Mouse (Mus musculus) heart, embryonic 12.5 days (tissue): ENCODE data around the gene Arpc4. TPM values are rescaled to one million over a fixed set of nuclear protein-coding genes. Genes with fewer than 3 reads are reported as not detected.

Experiments
- ATAC-seq: fragments of 200-750 bp; cut with Nextera tagmentation; 2 replicates; pipeline ENCODE4 v1.8.0; 2017; ENCODE audit warnings: moderate TSS enrichment, moderate library complexity; ENCODE audit not compliant: insufficient number of reproducible peaks, low FRiP score
- H3K27ac ChIP-seq: fragments of 300-500 bp; sonication (generic); 2 replicates; pipeline ENCODE4 v1.5.1; 2016; ENCODE audit warnings: mild to moderate bottlenecking, moderate library complexity; ENCODE audit not compliant: poor library complexity, severe bottlenecking
- H3K27me3 ChIP-seq: fragments of 300-500 bp; sonication (generic); replicated peaks from 2 replicates; pipeline ENCODE4 v1.6.1; 2016; ENCODE audit warnings: mild to moderate bottlenecking, moderate library complexity
- H3K36me3 ChIP-seq: fragments of 300-500 bp; sonication (generic); 2 replicates; pipeline ENCODE4 v1.6.1; 2016; ENCODE audit warnings: mild to moderate bottlenecking, moderate library complexity
- H3K4me1 ChIP-seq: fragments of 300-500 bp; sonication (generic); replicated peaks from 2 replicates; pipeline ENCODE4 v1.6.1; 2016; ENCODE audit warnings: mild to moderate bottlenecking
- H3K4me2 ChIP-seq: fragments of 300-500 bp; sonication (generic); 2 replicates; pipeline ENCODE4 v1.6.1; 2016; ENCODE audit warnings: mild to moderate bottlenecking, moderate library complexity
- H3K4me3 ChIP-seq: fragments of 300-500 bp; sonication (generic); 2 replicates; pipeline ENCODE4 v1.5.1; 2016; ENCODE audit warnings: mild to moderate bottlenecking
- H3K9ac ChIP-seq: fragments of 300-500 bp; sonication (generic); 2 replicates; pipeline ENCODE4 v1.6.1; 2016; ENCODE audit warnings: mild to moderate bottlenecking, moderate library complexity
- H3K9me3 ChIP-seq: fragments of 300-500 bp; sonication (generic); replicated peaks from 2 replicates; pipeline ENCODE4 v1.6.1; 2016; ENCODE audit warnings: mild to moderate bottlenecking, moderate library complexity
- WGBS: fragments of 180-500 bp; shearing (Covaris S2); methylation state at CpG from one replicate; pipeline ENCODE4 v1.1.7; 2016; 5-methylcytosine and 5-hydroxymethylcytosine counted together
- polyA plus RNA-seq: library from polyadenylated mRNA; unstranded; fragments of >200 nt; fragmentation: Nextera tagmentation; extraction: Ambion mirVana; gene quantifications from 2 replicates; pipeline ENCODE4 v1.2.1, GENCODE M21; 2016

Gene Arpc4
- polyA plus RNA-seq, 1 experiment from 2014 or later, result 274 TPM

DNA sequence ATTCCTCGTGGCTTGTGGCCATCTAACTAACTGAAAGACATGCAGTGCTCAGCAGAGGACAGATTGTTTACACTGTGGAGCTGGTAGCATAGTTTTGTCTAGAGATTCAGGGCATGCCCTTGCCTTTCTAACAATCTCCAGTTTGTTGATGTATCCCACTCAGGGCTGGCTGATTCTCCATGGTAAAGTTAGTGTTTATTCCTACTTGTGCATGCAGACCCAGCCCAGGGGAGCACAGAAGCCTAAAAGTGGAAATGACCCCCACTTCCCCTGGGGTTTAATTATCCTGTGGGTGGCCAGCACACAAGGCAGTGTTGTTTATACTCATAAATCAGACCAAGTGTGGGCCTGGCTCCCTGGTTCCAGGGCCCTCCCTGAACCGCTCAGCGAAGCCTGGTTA is 8.1 kb downstream of the Arpc4 start:
- no peaks in the 10 kb centered on the region for H3K27me3 ChIP-seq
- no peak for ATAC-seq
- H3K4me1 ChIP-seq, result 0 out of 2 replicates have a peak, but pooled peaks cover 2% of the 10 kb centered on the region
- WGBS, result 85% methylated on average over 3 of the region's 3 CpGs
- H3K4me2 ChIP-seq, result no peak overlapping the region
- H3K36me3 ChIP-seq, result peaks cover 95% of the 10 kb centered on the region
- no peak overlapping the region for H3K9ac ChIP-seq
- no peaks in the 10 kb centered on the region for H3K9me3 ChIP-seq
- H3K4me3 ChIP-seq, result no peak overlapping the region
- H3K27ac ChIP-seq, result no peak overlapping the region

- 77% methylated on average over 8 of the region's 8 CpGs for WGBS
- Histone ChIP-seq H3K4me1 (peaks cover 21% of the 10 kb centered on the region), H3K4me2 (no peak within 1 kb of the TSS), H3K4me3 (no peak within 1 kb of the TSS), H3K36me3 (peaks cover 69% of the 10 kb centered on the region), H3K27me3 (no peaks in the 10 kb centered on the region), H3K9me3 (no peaks in the 10 kb centered on the region), H3K9ac (no peak within 1 kb of the TSS), H3K27ac (no peak within 1 kb of the TSS)
- no peak for ATAC-seq
These were observed 11.0 kb downstream of the Arpc4 start, which contains the start of gene Ttll3 for GRCm38 (mm10) chr6:113388960-113389359. Gene Ttll3 (plus strand): TSS chr6:113389260.

DNA sequence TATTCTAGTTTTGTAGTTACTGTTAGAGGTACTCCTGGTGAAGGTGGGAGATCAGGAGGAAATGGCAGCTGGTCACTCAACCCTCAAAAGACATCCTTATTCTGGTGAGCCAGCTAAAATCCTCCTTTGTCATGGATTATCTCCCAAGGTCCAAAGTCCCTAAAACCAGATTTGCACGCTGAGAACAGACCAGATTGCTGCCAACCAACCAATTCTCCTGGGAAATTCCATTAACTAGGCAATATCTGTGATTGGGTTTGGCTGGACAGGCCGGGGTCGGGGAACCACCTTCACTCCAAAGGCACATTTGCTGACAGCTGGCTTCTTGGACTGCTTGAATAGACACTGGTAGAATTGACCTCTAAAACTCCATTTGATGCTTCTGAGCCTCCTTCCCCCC is 12.8 kb downstream of the Arpc4 start:
- no peak overlapping the region for H3K9ac ChIP-seq
- H3K27me3 ChIP-seq, result no peaks in the 10 kb centered on the region
- H3K9me3 ChIP-seq, result no peaks in the 10 kb centered on the region
- 93% methylated on average over 3 of the region's 3 CpGs for WGBS
- no peak for ATAC-seq
- peaks cover 19% of the 10 kb centered on the region for H3K4me1 ChIP-seq
- H3K4me3 ChIP-seq, result no peak overlapping the region
- H3K4me2 ChIP-seq, result no peak overlapping the region
- peaks cover 60% of the 10 kb centered on the region for H3K36me3 ChIP-seq
- H3K27ac ChIP-seq, result no peak overlapping the region

DNA sequence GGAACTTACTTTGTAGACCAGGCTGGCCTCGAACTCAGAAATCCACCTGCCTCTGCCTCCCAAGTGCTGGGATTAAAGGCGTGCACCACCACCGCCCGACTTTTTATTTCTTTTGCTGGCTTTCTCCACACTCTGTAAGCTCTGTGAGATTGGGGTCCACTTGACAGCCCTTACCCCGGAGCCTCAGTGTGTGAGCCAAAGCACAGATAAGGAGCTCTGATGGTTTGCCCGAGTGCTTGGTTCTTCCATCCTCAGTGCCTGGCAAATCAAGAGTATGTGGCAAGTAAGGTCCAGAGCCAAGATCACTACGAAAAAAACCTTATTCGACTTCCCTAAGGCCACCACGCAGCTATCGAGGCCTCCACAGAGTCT is 14.1 kb downstream of the Arpc4 start:
- 16% methylated on average over 10 of the region's 10 CpGs for WGBS
- peaks cover 19% of the 10 kb centered on the region for H3K4me1 ChIP-seq
- H3K27me3 ChIP-seq, result no peaks in the 10 kb centered on the region
- peak overlapping the region; percentile 54 for H3K4me3 ChIP-seq
- H3K27ac ChIP-seq, result 0 out of 2 replicates have a peak overlapping the region, but pooled peaks have one; percentile 43
- H3K4me2 ChIP-seq, result peak overlapping the region; percentile 89
- H3K36me3 ChIP-seq, result peaks cover 49% of the 10 kb centered on the region
- H3K9me3 ChIP-seq, result no peaks in the 10 kb centered on the region
- ATAC-seq, result no peak
- peak overlapping the region; percentile 72 for H3K9ac ChIP-seq

DNA sequence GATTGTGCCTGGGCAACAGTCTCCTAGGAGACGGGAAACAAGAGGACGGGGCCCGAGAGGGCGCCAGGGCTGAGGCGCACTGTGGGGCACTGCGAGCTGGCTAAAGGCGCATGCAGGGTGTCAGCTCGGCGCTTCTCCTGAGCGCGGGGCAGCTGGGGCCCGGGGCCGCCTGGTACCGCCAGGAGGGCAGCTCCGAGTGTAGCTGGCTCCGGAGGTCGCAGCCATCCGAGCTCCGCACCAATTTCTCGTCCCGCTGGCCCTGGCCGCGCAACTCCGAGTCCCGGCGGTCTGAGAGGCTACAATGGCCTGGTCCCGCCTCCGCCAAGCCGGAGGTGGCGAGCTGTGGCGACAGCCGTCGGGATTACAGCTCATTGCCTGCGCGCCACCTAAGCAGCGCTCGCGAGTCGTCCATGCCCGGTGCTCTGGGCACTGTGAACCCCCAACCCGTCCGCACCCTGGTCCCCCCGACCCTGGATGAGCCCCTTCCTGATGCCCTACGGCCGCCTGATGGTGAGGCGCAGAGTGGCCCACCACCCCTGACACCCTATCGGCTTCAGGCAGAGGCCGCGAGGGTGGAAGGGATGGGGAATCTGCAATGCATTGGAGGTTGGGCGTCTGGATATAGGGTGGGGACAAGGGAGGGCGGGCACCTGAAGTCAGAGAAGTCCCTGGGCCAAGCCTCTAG is 14.6 kb downstream of the Arpc4 start:
- Histone ChIP-seq H3K9me3 (no peaks in the 10 kb centered on the region), H3K27me3 (no peaks in the 10 kb centered on the region), H3K36me3 (peaks cover 44% of the 10 kb centered on the region), H3K27ac (peak overlapping the region; percentile 43; the same call in 1 of the 2 replicates), H3K4me3 (peak overlapping the region; percentile 54), H3K9ac (peak overlapping the region; percentile 72), H3K4me2 (peak overlapping the region; percentile 89), H3K4me1 (peaks cover 19% of the 10 kb centered on the region)
- 2% methylated on average over 51 of the region's 51 CpGs for WGBS
- ATAC-seq, result peak; percentile 69

- Histone ChIP-seq H3K4me2 (no peak overlapping the region), H3K4me1 (peaks cover 19% of the 10 kb centered on the region), H3K4me3 (no peak overlapping the region), H3K27ac (no peak overlapping the region), H3K36me3 (peaks cover 29% of the 10 kb centered on the region), H3K27me3 (no peaks in the 10 kb centered on the region), H3K9ac (no peak overlapping the region), H3K9me3 (no peaks in the 10 kb centered on the region)
- no peak for ATAC-seq
- 82% methylated on average over 6 of the region's 6 CpGs for WGBS
These were observed 16.0 kb downstream of the Arpc4 start for GRCm38 (mm10) chr6:113393951-113394350.

DNA sequence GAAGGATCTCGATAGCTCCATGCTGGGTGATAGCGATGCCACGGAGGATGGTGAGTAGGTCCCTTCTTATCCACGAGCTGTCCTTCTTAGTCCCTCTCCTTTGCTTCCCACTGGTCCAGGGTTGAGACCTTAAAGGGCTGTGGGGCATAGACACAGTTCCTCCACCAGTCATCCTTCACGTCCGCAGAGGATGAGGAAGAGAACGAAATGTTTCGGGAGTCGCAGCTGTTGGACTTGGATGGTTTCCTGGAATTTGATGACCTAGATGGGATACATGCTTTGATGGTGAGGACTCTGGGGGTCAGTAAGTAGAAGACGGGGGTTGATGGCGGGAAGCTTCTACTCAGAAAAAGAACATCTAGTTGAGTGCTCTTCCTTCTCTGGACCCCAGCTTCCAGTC is 16.9 kb downstream of the Arpc4 start:
- no peak overlapping the region for H3K9ac ChIP-seq
- no peaks in the 10 kb centered on the region for H3K27me3 ChIP-seq
- no peak overlapping the region for H3K4me2 ChIP-seq
- no peaks in the 10 kb centered on the region for H3K9me3 ChIP-seq
- WGBS, result 92% methylated on average over 11 of the region's 11 CpGs
- H3K4me3 ChIP-seq, result no peak overlapping the region
- no peak for ATAC-seq
- H3K27ac ChIP-seq, result no peak overlapping the region
- peaks cover 21% of the 10 kb centered on the region for H3K36me3 ChIP-seq
- peaks cover 19% of the 10 kb centered on the region for H3K4me1 ChIP-seq

GRCm38 (mm10) chr6:113395501-113395900 is 17.6 kb downstream of the Arpc4 start:
- ATAC-seq, result no peak
- H3K4me1 ChIP-seq, result peaks cover 19% of the 10 kb centered on the region
- WGBS, result 88% methylated on average over 6 of the region's 6 CpGs

GRCm38 (mm10) chr6:113396270-113397030 is 18.5 kb downstream of the Arpc4 start:
- no peak overlapping the region for H3K27ac ChIP-seq
- no peaks in the 10 kb centered on the region for H3K9me3 ChIP-seq
- no peak overlapping the region for H3K9ac ChIP-seq
- no peak overlapping the region for H3K4me3 ChIP-seq
- H3K4me1 ChIP-seq, result peaks cover 19% of the 10 kb centered on the region
- ATAC-seq, result no peak
- H3K27me3 ChIP-seq, result no peaks in the 10 kb centered on the region
- H3K36me3 ChIP-seq, result peaks cover 15% of the 10 kb centered on the region
- 80% methylated on average over 10 of the region's 10 CpGs for WGBS
- no peak overlapping the region for H3K4me2 ChIP-seq

More at GRCm38 (mm10) chr6:113395501-113395900, 17.6 kb downstream of the Arpc4 start:
- Histone ChIP-seq H3K27me3 (no peaks in the 10 kb centered on the region), H3K9ac (no peak overlapping the region), H3K4me3 (no peak overlapping the region), H3K4me2 (no peak overlapping the region), H3K27ac (no peak overlapping the region), H3K9me3 (no peaks in the 10 kb centered on the region), H3K36me3 (peaks cover 14% of the 10 kb centered on the region)

DNA sequence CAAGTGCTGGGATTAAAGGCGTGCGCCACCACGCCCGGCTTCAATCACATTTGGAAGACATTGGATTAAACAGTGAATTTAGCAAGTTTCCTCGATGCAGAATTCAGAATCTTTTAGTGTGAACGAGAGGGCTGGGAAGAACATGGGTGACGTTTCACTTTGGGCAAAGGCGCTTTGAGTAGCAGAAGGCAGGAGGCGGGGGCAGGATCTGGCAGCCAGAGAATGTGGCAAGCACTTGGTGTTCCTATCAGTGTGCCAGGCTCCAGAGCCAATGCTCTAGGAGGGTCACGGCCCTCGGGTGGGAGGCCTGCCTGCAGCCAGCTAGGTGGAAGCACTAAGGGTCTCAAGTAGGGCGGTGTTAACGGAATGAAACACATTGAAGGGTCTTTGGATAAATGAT is 24.2 kb downstream of the Arpc4 start:
- no peaks in the 10 kb centered on the region for H3K27me3 ChIP-seq
- H3K9ac ChIP-seq, result no peak overlapping the region
- peaks cover 10% of the 10 kb centered on the region; the same call in 1 of the 2 replicates for H3K36me3 ChIP-seq
- ATAC-seq, result no peak
- no peak overlapping the region for H3K27ac ChIP-seq
- no peak overlapping the region for H3K4me3 ChIP-seq
- 85% methylated on average over 13 of the region's 13 CpGs for WGBS
- no peaks in the 10 kb centered on the region for H3K9me3 ChIP-seq
- H3K4me1 ChIP-seq, result no peaks in the 10 kb centered on the region
- no peak overlapping the region for H3K4me2 ChIP-seq

DNA sequence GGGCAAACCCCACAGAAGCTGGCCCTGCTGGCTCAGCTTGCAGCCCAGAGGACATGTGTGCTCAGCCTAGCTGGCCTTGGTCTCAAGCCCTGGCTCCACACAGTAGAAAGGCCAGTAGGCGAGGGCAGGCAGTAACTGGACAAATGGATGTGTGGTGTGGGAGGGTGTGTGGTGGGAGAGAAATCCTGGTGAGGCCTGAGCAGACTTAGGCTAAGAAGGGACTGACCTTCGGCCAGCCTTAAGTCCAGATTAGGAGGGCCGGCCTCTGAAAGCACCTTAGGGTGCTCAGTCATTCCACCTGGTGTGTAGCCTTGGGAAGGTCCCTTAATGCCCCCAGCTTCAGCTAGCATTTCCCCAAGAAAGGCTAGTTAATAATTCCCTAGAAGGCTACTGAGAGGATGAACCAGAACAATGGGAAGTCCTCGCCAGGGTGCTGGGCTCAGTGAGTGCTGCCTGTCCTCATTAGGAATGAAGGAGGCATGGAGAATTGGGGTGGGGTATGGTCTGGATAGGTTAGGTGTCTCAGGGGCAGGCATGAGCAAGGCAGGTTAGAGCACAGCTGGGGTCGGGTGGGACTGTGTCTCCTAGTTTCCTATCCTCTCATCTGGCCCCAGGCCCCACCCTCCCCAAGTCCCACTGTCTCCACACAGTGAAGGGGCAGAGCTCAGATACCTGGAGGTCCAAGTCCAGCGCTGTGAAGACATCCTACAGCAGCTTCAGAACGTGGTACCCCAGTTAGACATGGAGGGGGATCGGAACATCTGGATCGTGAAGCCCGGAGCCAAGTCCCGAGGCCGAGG is 26.9 kb downstream of the Arpc4 start:
- WGBS, result 70% methylated on average over 12 of the region's 12 CpGs
- peaks cover 14% of the 10 kb centered on the region; the same call in 1 of the 2 replicates for H3K36me3 ChIP-seq
- H3K9ac ChIP-seq, result no peak overlapping the region
- H3K27ac ChIP-seq, result no peak overlapping the region
- no peaks in the 10 kb centered on the region for H3K27me3 ChIP-seq
- no peak overlapping the region for H3K4me2 ChIP-seq
- no peaks in the 10 kb centered on the region for H3K9me3 ChIP-seq
- no peaks in the 10 kb centered on the region for H3K4me1 ChIP-seq
- ATAC-seq, result peak; percentile 13; the same call in 1 of the 2 replicates
- H3K4me3 ChIP-seq, result no peak overlapping the region
